Mouse (Mus musculus): ENCODE measurements around the gene Olfr1282. TPM values are rescaled to one million over a fixed set of nuclear protein-coding genes. Genes with fewer than 3 reads are reported as not detected.
"Not testable (repeated sequence)": the region's sequence is repeated elsewhere in the genome, so short reads cannot be mapped to it uniquely, and the experiment has no call there.

The Olfr1282 gene
- polyA plus RNA-seq (2014; fragmentation: Nextera tagmentation; extraction: Ambion mirVana) = not detected in 2 replicates

DNA sequence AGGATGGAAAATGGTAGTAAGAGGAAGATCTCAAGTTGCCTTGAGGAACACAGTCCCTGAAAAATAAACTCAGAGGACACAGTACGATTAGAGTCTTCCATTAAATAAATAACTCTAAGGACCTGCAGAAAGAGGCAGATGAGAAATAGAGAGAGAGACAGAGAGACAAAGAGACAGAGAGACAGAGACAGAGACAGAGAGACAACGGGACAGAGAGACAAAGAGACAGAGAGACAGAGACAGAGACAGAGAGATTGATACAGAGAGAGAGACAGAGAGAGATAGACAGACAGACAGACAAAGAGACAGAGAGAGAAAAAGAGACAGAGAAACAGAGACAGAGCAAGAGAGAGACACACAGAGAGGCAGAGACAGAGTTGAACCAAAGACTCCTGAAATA, at the start of gene Olfr1282:
Olfr1282 (minus strand) TSS at position 101 of the 400 bp plus-strand sequence.
- no peak for ATAC-seq (ENCODE audit: low FRiP score, low TSS enrichment)
- WGBS = 82% methylated on average over 2 of the region's 2 CpGs

DNA sequence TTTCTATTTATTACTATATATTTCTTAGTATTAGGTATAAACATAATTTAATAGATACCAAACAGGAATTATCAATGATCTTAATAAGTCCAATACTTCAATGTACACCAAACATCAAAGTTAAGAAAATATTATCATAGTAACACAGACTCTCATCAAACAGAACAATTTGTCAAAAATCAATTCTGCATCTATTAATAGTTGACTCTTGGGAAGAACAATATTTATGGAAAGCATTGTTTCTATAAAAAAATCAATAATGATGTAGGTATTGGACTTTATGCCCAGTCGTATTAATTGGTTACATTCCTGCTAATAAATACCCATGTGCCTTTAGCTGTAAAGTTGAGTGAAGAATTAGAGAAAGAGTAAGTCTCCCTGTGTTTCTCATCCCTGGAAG, 39.3 kb upstream of the Olfr1282 start, which contains the start of gene Olfr1284:
Olfr1284 (plus strand) TSS at position 301 of the 400 bp plus-strand sequence.
- 88% methylated on average over 1 of the region's 1 CpGs for WGBS
- H3K4me3 ChIP-seq (ENCODE audit: low read length) = no peak within 1 kb of the TSS
- no peak for ATAC-seq (ENCODE audit: low FRiP score, low TSS enrichment)

More for the DNA sequence above, at the start of gene Olfr1282:
- no peak within 1 kb of the TSS for H3K27ac ChIP-seq (ENCODE audit: low read depth, low read length)
- no peak within 1 kb of the TSS for H3K4me3 ChIP-seq (ENCODE audit: low read length)
- H3K9ac ChIP-seq (ENCODE audit: low read depth, low read length) = no peak within 1 kb of the TSS
- H3K4me2 ChIP-seq (replicated peaks; ENCODE audit: low read depth, low read length) = no peak within 1 kb of the TSS
- no peaks in the 10 kb centered on the region for H3K9me3 ChIP-seq (ENCODE audit: control insufficient read depth, low read length)
- H3K4me1 ChIP-seq (ENCODE audit: control insufficient read depth, insufficient read depth, low read length) = no peaks in the 10 kb centered on the region
- no peaks in the 10 kb centered on the region for H3K27me3 ChIP-seq (ENCODE audit: control insufficient read depth, insufficient read depth, low read length)
- no peaks in the 10 kb centered on the region for H3K36me3 ChIP-seq (ENCODE audit: control insufficient read depth, insufficient read depth, low read length)

DNA sequence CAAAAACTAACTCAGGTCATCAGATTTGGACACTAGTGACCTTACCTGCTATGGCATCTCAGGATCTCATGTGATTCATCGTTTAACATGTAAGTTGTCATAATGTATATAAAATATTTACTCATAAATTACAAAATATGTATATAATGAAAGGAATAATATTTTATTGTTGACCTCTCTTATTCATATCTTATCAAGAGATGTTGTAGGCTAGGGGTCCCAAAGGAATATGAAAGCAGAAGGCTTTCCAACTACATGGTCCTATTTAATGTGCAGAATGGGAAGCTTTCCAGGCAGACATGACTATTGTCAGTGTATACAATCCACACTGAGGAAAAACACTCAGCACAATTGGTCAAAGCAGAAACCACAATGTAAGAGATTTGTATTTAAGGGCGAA, 30.6 kb upstream of the Olfr1282 start, which contains the start of gene Olfr1283:
Olfr1283 (plus strand) TSS at position 301 of the 400 bp plus-strand sequence.
- Histone ChIP-seq H3K4me2 (replicated peaks; ENCODE audit: low read depth, low read length) (no peak within 1 kb of the TSS), H3K27ac (ENCODE audit: low read depth, low read length) (no peak within 1 kb of the TSS), H3K9me3 (ENCODE audit: control insufficient read depth, low read length) (no peaks in the 10 kb centered on the region), H3K27me3 (ENCODE audit: control insufficient read depth, insufficient read depth, low read length) (no peaks in the 10 kb centered on the region), H3K36me3 (ENCODE audit: control insufficient read depth, insufficient read depth, low read length) (no peaks in the 10 kb centered on the region), H3K4me3 (ENCODE audit: low read length) (no peak within 1 kb of the TSS), H3K4me1 (ENCODE audit: control insufficient read depth, insufficient read depth, low read length) (no peaks in the 10 kb centered on the region), H3K9ac (ENCODE audit: low read depth, low read length) (no peak within 1 kb of the TSS)
- ATAC-seq (ENCODE audit: low FRiP score, low TSS enrichment) = no peak
- 74% methylated on average over 2 of the region's 2 CpGs for WGBS

More for the DNA sequence above, 39.3 kb upstream of the Olfr1282 start, which contains the start of gene Olfr1284:
- Histone ChIP-seq H3K27me3 (ENCODE audit: control insufficient read depth, insufficient read depth, low read length) (no peaks in the 10 kb centered on the region), H3K4me2 (replicated peaks; ENCODE audit: low read depth, low read length) (no peak within 1 kb of the TSS), H3K9me3 (ENCODE audit: control insufficient read depth, low read length) (no peaks in the 10 kb centered on the region), H3K27ac (ENCODE audit: low read depth, low read length) (no peak within 1 kb of the TSS), H3K9ac (ENCODE audit: low read depth, low read length) (no peak within 1 kb of the TSS), H3K36me3 (ENCODE audit: control insufficient read depth, insufficient read depth, low read length) (no peaks in the 10 kb centered on the region), H3K4me1 (ENCODE audit: control insufficient read depth, insufficient read depth, low read length) (no peaks in the 10 kb centered on the region)

DNA sequence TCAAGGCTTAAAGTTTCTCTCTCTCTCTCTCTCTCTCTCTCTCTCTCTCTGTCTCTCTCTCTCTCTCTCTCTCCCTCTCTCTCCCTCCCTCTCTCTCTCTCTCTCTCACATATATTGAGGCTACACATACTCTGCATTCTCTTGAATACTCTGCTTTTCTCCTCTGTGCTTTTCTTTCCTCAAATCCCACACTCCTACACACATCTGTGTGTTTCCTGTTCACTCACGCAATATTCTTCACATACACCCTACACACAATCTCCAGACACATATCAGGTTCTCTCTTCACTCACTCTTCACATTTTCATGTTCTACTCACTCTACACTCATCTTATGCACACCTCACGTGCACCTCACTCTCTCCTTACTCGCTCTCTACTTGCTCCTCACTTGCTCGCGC, 2.2 kb downstream of the Olfr1282 start:
- ATAC-seq (ENCODE audit: low FRiP score, low TSS enrichment); H3K9ac ChIP-seq (ENCODE audit: low read depth, low read length); H3K27ac ChIP-seq (ENCODE audit: low read depth, low read length); H3K4me2 ChIP-seq (replicated peaks; ENCODE audit: low read depth, low read length); H3K4me1 ChIP-seq (ENCODE audit: control insufficient read depth, insufficient read depth, low read length); H3K9me3 ChIP-seq (ENCODE audit: control insufficient read depth, low read length); H3K27me3 ChIP-seq (ENCODE audit: control insufficient read depth, insufficient read depth, low read length); H3K36me3 ChIP-seq (ENCODE audit: control insufficient read depth, insufficient read depth, low read length); H3K4me3 ChIP-seq (ENCODE audit: low read length): not testable (repeated sequence)
- WGBS = 85% methylated on average over 5 of the region's 5 CpGs

DNA sequence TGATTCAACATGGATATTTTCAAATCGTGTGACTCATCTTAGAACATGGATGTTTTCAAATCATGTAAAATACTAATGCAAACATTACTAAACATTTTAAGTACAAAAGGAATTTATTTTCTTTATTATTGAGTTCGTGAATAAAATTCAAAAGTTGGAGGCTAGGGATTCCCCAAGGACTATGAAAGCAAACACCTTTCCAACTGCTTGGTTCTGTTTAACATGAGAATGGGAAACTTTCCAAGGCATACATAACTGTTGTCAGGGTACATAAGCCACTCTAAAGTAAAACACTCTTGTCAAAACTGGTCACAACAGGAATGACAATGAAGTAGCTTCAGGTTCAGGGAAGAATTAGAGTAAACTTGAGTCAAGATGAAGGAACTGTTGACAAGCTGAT, 9.7 kb downstream of the Olfr1282 start, which contains the start of gene Olfr1281:
Olfr1281 (plus strand) TSS at position 301 of the 400 bp plus-strand sequence.
- H3K36me3 ChIP-seq (ENCODE audit: control insufficient read depth, insufficient read depth, low read length) = no peaks in the 10 kb centered on the region
- H3K27me3 ChIP-seq (ENCODE audit: control insufficient read depth, insufficient read depth, low read length) = no peaks in the 10 kb centered on the region
- H3K4me2 ChIP-seq (replicated peaks; ENCODE audit: low read depth, low read length) = no peak within 1 kb of the TSS
- no peak within 1 kb of the TSS for H3K4me3 ChIP-seq (ENCODE audit: low read length)
- no peaks in the 10 kb centered on the region for H3K9me3 ChIP-seq (ENCODE audit: control insufficient read depth, low read length)
- no peak within 1 kb of the TSS for H3K27ac ChIP-seq (ENCODE audit: low read depth, low read length)
- H3K4me1 ChIP-seq (ENCODE audit: control insufficient read depth, insufficient read depth, low read length) = no peaks in the 10 kb centered on the region
- 71% methylated on average over 2 of the region's 2 CpGs for WGBS
- no peak for ATAC-seq (ENCODE audit: low FRiP score, low TSS enrichment)
- no peak within 1 kb of the TSS for H3K9ac ChIP-seq (ENCODE audit: low read depth, low read length)

DNA sequence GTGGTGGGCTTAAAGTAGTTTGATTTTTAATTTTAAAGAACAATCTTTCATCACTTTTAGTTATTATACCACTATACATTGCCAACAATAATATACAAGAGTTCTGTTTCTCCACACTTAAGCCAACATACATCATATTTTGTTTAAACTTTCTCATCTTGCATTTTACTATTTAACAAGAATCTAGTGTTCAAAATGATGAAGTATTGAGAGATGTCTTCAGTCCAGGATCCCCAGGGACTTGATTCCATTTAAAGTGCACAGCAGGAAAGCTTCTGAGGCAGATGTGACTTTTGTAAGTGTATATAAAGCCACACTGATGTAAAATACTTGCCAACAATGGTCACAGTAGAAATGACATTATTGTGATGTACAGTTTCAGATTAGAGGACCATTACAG, 22.2 kb downstream of the Olfr1282 start, which contains the start of gene Olfr1280:
Olfr1280 (plus strand) TSS at position 301 of the 400 bp plus-strand sequence.
- H3K4me2 ChIP-seq (replicated peaks; ENCODE audit: low read depth, low read length) = no peak within 1 kb of the TSS
- no peaks in the 10 kb centered on the region for H3K27me3 ChIP-seq (ENCODE audit: control insufficient read depth, insufficient read depth, low read length)
- H3K4me1 ChIP-seq (ENCODE audit: control insufficient read depth, insufficient read depth, low read length) = no peaks in the 10 kb centered on the region
- no peaks in the 10 kb centered on the region for H3K36me3 ChIP-seq (ENCODE audit: control insufficient read depth, insufficient read depth, low read length)
- no peak within 1 kb of the TSS for H3K4me3 ChIP-seq (ENCODE audit: low read length)
- no peak within 1 kb of the TSS for H3K27ac ChIP-seq (ENCODE audit: low read depth, low read length)
- no peak for ATAC-seq (ENCODE audit: low FRiP score, low TSS enrichment)
- H3K9me3 ChIP-seq (ENCODE audit: control insufficient read depth, low read length) = no peaks in the 10 kb centered on the region
- H3K9ac ChIP-seq (ENCODE audit: low read depth, low read length) = no peak within 1 kb of the TSS

DNA sequence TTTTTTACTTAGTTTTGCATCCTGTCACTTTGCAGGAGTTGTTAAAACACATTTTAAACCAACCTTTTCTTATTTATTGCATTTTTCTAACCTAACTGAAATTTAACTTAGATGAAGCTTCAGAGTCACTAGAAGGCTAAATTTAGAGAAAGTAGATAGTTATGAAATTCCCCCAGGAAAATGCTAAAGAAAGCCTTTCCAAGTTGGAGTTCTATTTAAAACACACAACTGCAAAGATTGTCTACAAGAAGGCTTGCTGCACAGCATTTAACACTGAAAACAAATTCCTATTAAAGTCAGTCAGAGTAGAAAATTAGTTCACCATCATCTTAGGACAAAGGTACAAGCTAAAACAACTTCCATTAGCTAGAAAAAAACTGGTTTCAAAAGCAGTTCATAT, 35.5 kb downstream of the Olfr1282 start, which contains the start of gene Olfr1279:
Olfr1279 (plus strand) TSS at position 262 of the 400 bp plus-strand sequence.
- Histone ChIP-seq H3K27me3 (ENCODE audit: control insufficient read depth, insufficient read depth, low read length) (no peaks in the 10 kb centered on the region), H3K4me3 (ENCODE audit: low read length) (no peak within 1 kb of the TSS), H3K4me2 (replicated peaks; ENCODE audit: low read depth, low read length) (no peak within 1 kb of the TSS), H3K36me3 (ENCODE audit: control insufficient read depth, insufficient read depth, low read length) (no peaks in the 10 kb centered on the region), H3K27ac (ENCODE audit: low read depth, low read length) (no peak within 1 kb of the TSS), H3K9me3 (ENCODE audit: control insufficient read depth, low read length) (no peaks in the 10 kb centered on the region), H3K4me1 (ENCODE audit: control insufficient read depth, insufficient read depth, low read length) (no peaks in the 10 kb centered on the region), H3K9ac (ENCODE audit: low read depth, low read length) (no peak within 1 kb of the TSS)
- ATAC-seq (ENCODE audit: low FRiP score, low TSS enrichment) = no peak

DNA sequence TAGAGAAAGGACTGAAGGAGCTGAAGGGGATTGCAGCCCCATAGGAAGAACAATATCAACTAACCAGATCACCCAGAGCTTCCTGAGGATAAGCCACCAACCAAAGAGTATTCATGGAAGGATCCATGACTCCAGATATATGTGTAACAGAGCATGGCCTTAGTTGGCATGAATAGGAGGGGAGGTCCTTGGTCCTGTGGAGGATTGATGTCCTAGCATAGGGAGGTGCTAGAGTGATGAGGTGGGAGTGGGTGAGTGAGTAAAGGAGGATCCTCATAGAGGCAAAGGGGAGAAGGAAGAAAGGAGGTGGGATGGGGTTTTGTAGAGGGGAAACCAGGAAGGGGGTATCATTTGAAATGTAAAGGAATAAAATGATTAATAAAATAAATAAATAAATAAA, 37.3 kb downstream of the Olfr1282 start:
- H3K4me2 ChIP-seq (replicated peaks; ENCODE audit: low read depth, low read length) = no peak overlapping the region
- H3K27ac ChIP-seq (ENCODE audit: low read depth, low read length) = no peak overlapping the region
- ATAC-seq (ENCODE audit: low FRiP score, low TSS enrichment) = no peak
- no peaks in the 10 kb centered on the region for H3K27me3 ChIP-seq (ENCODE audit: control insufficient read depth, insufficient read depth, low read length)
- no peaks in the 10 kb centered on the region for H3K36me3 ChIP-seq (ENCODE audit: control insufficient read depth, insufficient read depth, low read length)
- no peak overlapping the region for H3K4me3 ChIP-seq (ENCODE audit: low read length)
- H3K4me1 ChIP-seq (ENCODE audit: control insufficient read depth, insufficient read depth, low read length) = no peaks in the 10 kb centered on the region
- H3K9ac ChIP-seq (ENCODE audit: low read depth, low read length) = no peak overlapping the region
- H3K9me3 ChIP-seq (ENCODE audit: control insufficient read depth, low read length) = no peaks in the 10 kb centered on the region

DNA sequence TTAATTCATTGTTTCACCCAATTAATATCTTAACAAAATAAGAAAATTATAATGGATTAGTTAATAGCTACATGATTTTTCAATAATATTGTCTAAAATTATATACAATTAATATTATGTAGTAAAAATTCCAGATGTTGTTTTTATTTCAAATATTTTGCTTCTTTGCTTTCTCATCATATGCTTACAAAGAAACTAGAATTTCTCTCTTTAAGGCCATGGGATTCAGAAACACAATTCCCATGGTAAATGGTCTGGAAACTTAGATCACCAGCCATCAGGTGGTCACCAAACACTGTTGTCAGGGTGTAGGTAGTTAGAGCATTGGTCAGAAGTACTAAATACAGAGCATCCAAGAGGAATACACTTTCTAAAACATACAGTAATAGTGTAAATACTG, 46.0 kb downstream of the Olfr1282 start, which contains the start of gene Olfr1278:
Olfr1278 (plus strand) TSS at position 301 of the 400 bp plus-strand sequence.
- H3K9me3 ChIP-seq (ENCODE audit: control insufficient read depth, low read length) = no peaks in the 10 kb centered on the region
- H3K4me3 ChIP-seq (ENCODE audit: low read length) = no peak within 1 kb of the TSS
- no peak within 1 kb of the TSS for H3K4me2 ChIP-seq (replicated peaks; ENCODE audit: low read depth, low read length)
- no peaks in the 10 kb centered on the region for H3K27me3 ChIP-seq (ENCODE audit: control insufficient read depth, insufficient read depth, low read length)
- H3K36me3 ChIP-seq (ENCODE audit: control insufficient read depth, insufficient read depth, low read length) = no peaks in the 10 kb centered on the region
- no peak within 1 kb of the TSS for H3K9ac ChIP-seq (ENCODE audit: low read depth, low read length)
- no peaks in the 10 kb centered on the region for H3K4me1 ChIP-seq (ENCODE audit: control insufficient read depth, insufficient read depth, low read length)
- H3K27ac ChIP-seq (ENCODE audit: low read depth, low read length) = no peak within 1 kb of the TSS
- ATAC-seq (ENCODE audit: low FRiP score, low TSS enrichment) = no peak
